Mouse (Mus musculus): ENCODE data around the gene Cand1. TPM values are rescaled to one million over a fixed set of nuclear protein-coding genes. Genes with fewer than 3 reads are reported as not detected.
A peak's percentile ranks its signal among the peaks of the same experiment; 100 is the strongest.

The Cand1 gene
- polyA plus RNA-seq (2012; rRNA removed): 9.8 and 12.9 TPM in 2 replicates

GRCm38 (mm10) chr10:119239969-119240721 lies at the start of gene Cand1:
Gene Cand1, minus strand, starts transcription at chr10:119240055.
- TF ChIP-seq POLR2A (IDR thresholded peaks at IDR 0.05; ENCODE audit: low read depth, low read length) (peak; percentile 46), CTCF (IDR thresholded peaks at IDR 0.05; ENCODE audit: extremely low read depth, insufficient read length, insufficient replicate concordance, low read depth, low read length) (no peak)
- Histone ChIP-seq H3K27me3 (ENCODE audit: control insufficient read depth, insufficient read depth, low read length) (no peaks in the 10 kb centered on the region), H3K36me3 (ENCODE audit: control insufficient read depth, insufficient read depth, low read length) (no peaks in the 10 kb centered on the region), H3K4me3 (ENCODE audit: low read depth, low read length) (peak within 1 kb of the TSS; percentile 92), H3K4me1 (ENCODE audit: control insufficient read depth, insufficient read depth, insufficient read length, low read length) (peaks cover 7% of the 10 kb centered on the region; the same call in 1 of the 2 replicates), H3K27ac (ENCODE audit: insufficient read depth, low read depth, low read length) (peak within 1 kb of the TSS; percentile 82)
- WGBS: under 1% methylated on average over 61 of the region's 67 CpGs

- Histone ChIP-seq H3K27me3 (ENCODE audit: control insufficient read depth, insufficient read depth, low read length) (no peaks in the 10 kb centered on the region), H3K36me3 (ENCODE audit: control insufficient read depth, insufficient read depth, low read length) (no peaks in the 10 kb centered on the region), H3K27ac (ENCODE audit: insufficient read depth, low read depth, low read length) (no peak overlapping the region), H3K4me1 (ENCODE audit: control insufficient read depth, insufficient read depth, insufficient read length, low read length) (no peaks in the 10 kb centered on the region), H3K4me3 (ENCODE audit: low read depth, low read length) (no peak overlapping the region)
- TF ChIP-seq CTCF (IDR thresholded peaks at IDR 0.05; ENCODE audit: extremely low read depth, insufficient read length, insufficient replicate concordance, low read depth, low read length) (no peak), POLR2A (IDR thresholded peaks at IDR 0.05; ENCODE audit: low read depth, low read length) (no peak)
- WGBS: 85% methylated on average over 10 of the region's 10 CpGs
Measured at GRCm38 (mm10) chr10:119278871-119279270, 39.0 kb upstream of the Cand1 start.

GRCm38 (mm10) chr10:119274333-119274732 lies 34.5 kb upstream of the Cand1 start:
- no peaks in the 10 kb centered on the region for H3K27me3 ChIP-seq (ENCODE audit: control insufficient read depth, insufficient read depth, low read length)
- 87% methylated on average over 6 of the region's 6 CpGs for WGBS
- H3K4me1 ChIP-seq (ENCODE audit: control insufficient read depth, insufficient read depth, insufficient read length, low read length): no peaks in the 10 kb centered on the region
- no peak overlapping the region for H3K4me3 ChIP-seq (ENCODE audit: low read depth, low read length)
- no peaks in the 10 kb centered on the region for H3K36me3 ChIP-seq (ENCODE audit: control insufficient read depth, insufficient read depth, low read length)
- no peak for TF ChIP-seq CTCF (IDR thresholded peaks at IDR 0.05; ENCODE audit: extremely low read depth, insufficient read length, insufficient replicate concordance, low read depth, low read length)
- TF ChIP-seq POLR2A (IDR thresholded peaks at IDR 0.05; ENCODE audit: low read depth, low read length): no peak
- no peak overlapping the region for H3K27ac ChIP-seq (ENCODE audit: insufficient read depth, low read depth, low read length)

- TF ChIP-seq POLR2A (IDR thresholded peaks at IDR 0.05; ENCODE audit: low read depth, low read length) (no peak), CTCF (IDR thresholded peaks at IDR 0.05; ENCODE audit: extremely low read depth, insufficient read length, insufficient replicate concordance, low read depth, low read length) (no peak)
- no peaks in the 10 kb centered on the region for H3K4me1 ChIP-seq (ENCODE audit: control insufficient read depth, insufficient read depth, insufficient read length, low read length)
- H3K27ac ChIP-seq (ENCODE audit: insufficient read depth, low read depth, low read length): no peak overlapping the region
- no peak overlapping the region for H3K4me3 ChIP-seq (ENCODE audit: low read depth, low read length)
- H3K27me3 ChIP-seq (ENCODE audit: control insufficient read depth, insufficient read depth, low read length): no peaks in the 10 kb centered on the region
- no peaks in the 10 kb centered on the region for H3K36me3 ChIP-seq (ENCODE audit: control insufficient read depth, insufficient read depth, low read length)
- 69% methylated on average over 10 of the region's 10 CpGs for WGBS
Measured at GRCm38 (mm10) chr10:119272536-119272935, 32.7 kb upstream of the Cand1 start.

GRCm38 (mm10) chr10:119272005-119272404 lies 32.1 kb upstream of the Cand1 start:
- H3K27me3 ChIP-seq (ENCODE audit: control insufficient read depth, insufficient read depth, low read length): no peaks in the 10 kb centered on the region
- 94% methylated on average over 10 of the region's 10 CpGs for WGBS
- TF ChIP-seq CTCF (IDR thresholded peaks at IDR 0.05; ENCODE audit: extremely low read depth, insufficient read length, insufficient replicate concordance, low read depth, low read length): no peak
- TF ChIP-seq POLR2A (IDR thresholded peaks at IDR 0.05; ENCODE audit: low read depth, low read length): no peak

GRCm38 (mm10) chr10:119271101-119271500 lies 31.2 kb upstream of the Cand1 start:
- TF ChIP-seq POLR2A (IDR thresholded peaks at IDR 0.05; ENCODE audit: low read depth, low read length) (no peak), CTCF (IDR thresholded peaks at IDR 0.05; ENCODE audit: extremely low read depth, insufficient read length, insufficient replicate concordance, low read depth, low read length) (no peak)
- 88% methylated on average over 10 of the region's 10 CpGs for WGBS

More at GRCm38 (mm10) chr10:119272005-119272404, 32.1 kb upstream of the Cand1 start:
- H3K4me1 ChIP-seq (ENCODE audit: control insufficient read depth, insufficient read depth, insufficient read length, low read length): no peaks in the 10 kb centered on the region
- no peak overlapping the region for H3K27ac ChIP-seq (ENCODE audit: insufficient read depth, low read depth, low read length)
- H3K36me3 ChIP-seq (ENCODE audit: control insufficient read depth, insufficient read depth, low read length): no peaks in the 10 kb centered on the region
- no peak overlapping the region for H3K4me3 ChIP-seq (ENCODE audit: low read depth, low read length)

GRCm38 (mm10) chr10:119270384-119270985 lies 30.6 kb upstream of the Cand1 start:
- no peak overlapping the region for H3K4me3 ChIP-seq (ENCODE audit: low read depth, low read length)
- no peak overlapping the region for H3K27ac ChIP-seq (ENCODE audit: insufficient read depth, low read depth, low read length)
- no peaks in the 10 kb centered on the region for H3K27me3 ChIP-seq (ENCODE audit: control insufficient read depth, insufficient read depth, low read length)
- 85% methylated on average over 12 of the region's 12 CpGs for WGBS
- no peaks in the 10 kb centered on the region for H3K36me3 ChIP-seq (ENCODE audit: control insufficient read depth, insufficient read depth, low read length)
- TF ChIP-seq CTCF (IDR thresholded peaks at IDR 0.05; ENCODE audit: extremely low read depth, insufficient read length, insufficient replicate concordance, low read depth, low read length) (no peak), POLR2A (IDR thresholded peaks at IDR 0.05; ENCODE audit: low read depth, low read length) (no peak)
- H3K4me1 ChIP-seq (ENCODE audit: control insufficient read depth, insufficient read depth, insufficient read length, low read length): no peaks in the 10 kb centered on the region

More at GRCm38 (mm10) chr10:119271101-119271500, 31.2 kb upstream of the Cand1 start:
- H3K36me3 ChIP-seq (ENCODE audit: control insufficient read depth, insufficient read depth, low read length): no peaks in the 10 kb centered on the region
- H3K27ac ChIP-seq (ENCODE audit: insufficient read depth, low read depth, low read length): no peak overlapping the region
- no peaks in the 10 kb centered on the region for H3K27me3 ChIP-seq (ENCODE audit: control insufficient read depth, insufficient read depth, low read length)
- no peaks in the 10 kb centered on the region for H3K4me1 ChIP-seq (ENCODE audit: control insufficient read depth, insufficient read depth, insufficient read length, low read length)
- no peak overlapping the region for H3K4me3 ChIP-seq (ENCODE audit: low read depth, low read length)

Data from small intestine, adult 2 months (tissue).